Mouse (Mus musculus): Measurements from ENCODE around the gene Ksr2. TPM values are rescaled to one million over a fixed set of nuclear protein-coding genes. Genes with fewer than 3 reads are reported as not detected.

Ksr2 gene
- polyA plus RNA-seq, 1 experiment, result 9.1 TPM

- Histone ChIP-seq H3K27ac (ENCODE audit: insufficient read depth, low read length) (no peak overlapping the region), H3K4me3 (ENCODE audit: insufficient read depth, low read length) (no peak overlapping the region), H3K4me1 (ENCODE audit: control insufficient read depth, insufficient read depth, low read length) (peaks cover 3% of the 10 kb centered on the region; the same call in 1 of the 2 replicates)
- TF ChIP-seq POLR2A (IDR thresholded peaks at IDR 0.05; ENCODE audit: extremely low read depth, insufficient read depth, low read length) (no peak), CTCF (IDR thresholded peaks at IDR 0.05; ENCODE audit: extremely low read depth, insufficient read depth, low read length) (no peak)
Observed at GRCm38 (mm10) chr5:117460261-117460660, 46.5 kb downstream of the Ksr2 start.

GRCm38 (mm10) chr5:117467052-117467451, 53.3 kb downstream of the Ksr2 start:
- Histone ChIP-seq H3K27ac (ENCODE audit: insufficient read depth, low read length) (no peak overlapping the region), H3K4me3 (ENCODE audit: insufficient read depth, low read length) (no peak overlapping the region), H3K4me1 (ENCODE audit: control insufficient read depth, insufficient read depth, low read length) (peaks cover 5% of the 10 kb centered on the region; the same call in 1 of the 2 replicates)
- TF ChIP-seq CTCF (IDR thresholded peaks at IDR 0.05; ENCODE audit: extremely low read depth, insufficient read depth, low read length) (no peak), POLR2A (IDR thresholded peaks at IDR 0.05; ENCODE audit: extremely low read depth, insufficient read depth, low read length) (no peak)

DNA sequence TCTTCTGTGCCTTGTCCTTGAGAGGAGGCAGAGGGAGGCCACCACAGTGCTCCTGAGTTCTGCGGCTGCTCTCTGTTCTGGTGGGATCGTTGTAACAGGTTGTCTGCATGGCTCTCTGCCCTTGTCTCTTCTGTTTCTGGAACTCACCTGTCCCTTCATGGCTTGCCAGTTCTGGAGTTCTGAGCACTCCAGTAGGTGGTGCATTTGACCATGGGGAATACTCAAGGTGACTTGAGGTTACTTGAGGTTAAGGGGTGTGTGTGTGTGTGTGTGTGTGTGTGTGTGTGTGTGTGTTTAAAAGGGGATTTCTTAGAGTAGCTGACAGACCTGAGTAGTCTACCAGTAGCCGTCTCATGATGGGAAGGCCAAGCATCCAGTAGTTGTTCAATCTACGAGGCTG, 55.2 kb downstream of the Ksr2 start:
- no peak overlapping the region for H3K27ac ChIP-seq (ENCODE audit: insufficient read depth, low read length)
- TF ChIP-seq CTCF (IDR thresholded peaks at IDR 0.05; ENCODE audit: extremely low read depth, insufficient read depth, low read length) (no peak), POLR2A (IDR thresholded peaks at IDR 0.05; ENCODE audit: extremely low read depth, insufficient read depth, low read length) (no peak)
- no peak overlapping the region for H3K4me3 ChIP-seq (ENCODE audit: insufficient read depth, low read length)
- peaks cover 5% of the 10 kb centered on the region; the same call in 1 of the 2 replicates for H3K4me1 ChIP-seq (ENCODE audit: control insufficient read depth, insufficient read depth, low read length)

DNA sequence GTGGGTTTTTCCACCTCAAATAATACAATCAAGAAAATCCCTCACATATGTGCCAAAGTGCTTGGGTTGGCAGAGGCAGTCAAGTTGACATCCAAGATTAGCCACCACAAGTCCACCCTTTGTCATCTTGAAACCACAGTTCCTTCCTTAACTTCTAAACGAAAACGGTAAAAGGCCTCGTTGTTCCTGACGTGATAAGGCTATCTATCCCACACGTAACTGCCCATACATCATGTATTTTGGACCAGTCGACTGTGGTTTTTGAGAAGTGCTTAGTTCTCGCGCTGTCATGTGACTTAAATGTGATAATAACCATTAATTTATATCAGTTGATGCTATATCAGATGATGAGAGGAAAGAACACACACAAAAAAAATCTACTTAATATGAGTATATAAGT, 55.8 kb downstream of the Ksr2 start:
- Histone ChIP-seq H3K4me3 (ENCODE audit: insufficient read depth, low read length) (no peak overlapping the region), H3K27ac (ENCODE audit: insufficient read depth, low read length) (no peak overlapping the region), H3K4me1 (ENCODE audit: control insufficient read depth, insufficient read depth, low read length) (peaks cover 5% of the 10 kb centered on the region; the same call in 1 of the 2 replicates)
- TF ChIP-seq POLR2A (IDR thresholded peaks at IDR 0.05; ENCODE audit: extremely low read depth, insufficient read depth, low read length) (no peak), CTCF (IDR thresholded peaks at IDR 0.05; ENCODE audit: extremely low read depth, insufficient read depth, low read length) (no peak)

DNA sequence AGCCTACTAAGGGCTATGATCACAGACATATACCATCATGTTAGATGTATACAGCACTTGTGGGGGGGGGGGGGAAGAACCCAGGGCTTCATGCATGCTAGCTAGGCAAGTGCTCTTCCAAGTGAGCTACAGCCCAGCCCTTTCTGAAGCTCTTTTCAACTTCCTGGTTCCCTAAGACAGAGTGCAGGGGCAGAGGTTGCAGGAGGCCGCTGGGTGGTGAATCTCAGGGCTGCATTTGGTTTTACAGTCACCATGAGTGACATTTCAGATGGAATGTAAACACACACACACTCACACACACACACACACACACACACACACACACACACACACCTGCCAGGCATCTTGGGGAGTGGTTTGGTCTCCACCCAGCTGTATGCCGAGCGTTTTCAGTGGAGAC, 67.4 kb downstream of the Ksr2 start:
- TF ChIP-seq POLR2A (IDR thresholded peaks at IDR 0.05; ENCODE audit: extremely low read depth, insufficient read depth, low read length) (no peak), CTCF (IDR thresholded peaks at IDR 0.05; ENCODE audit: extremely low read depth, insufficient read depth, low read length) (no peak)
- no peak overlapping the region for H3K4me3 ChIP-seq (ENCODE audit: insufficient read depth, low read length)
- 0 out of 2 replicates have a peak, but pooled peaks cover 1% of the 10 kb centered on the region for H3K4me1 ChIP-seq (ENCODE audit: control insufficient read depth, insufficient read depth, low read length)
- H3K27ac ChIP-seq (ENCODE audit: insufficient read depth, low read length), result no peak overlapping the region

GRCm38 (mm10) chr5:117481586-117481985, 67.8 kb downstream of the Ksr2 start:
- no peak overlapping the region for H3K27ac ChIP-seq (ENCODE audit: insufficient read depth, low read length)

GRCm38 (mm10) chr5:117482013-117482412, 68.2 kb downstream of the Ksr2 start:
- H3K4me1 ChIP-seq (ENCODE audit: control insufficient read depth, insufficient read depth, low read length), result 0 out of 2 replicates have a peak, but pooled peaks cover 1% of the 10 kb centered on the region
- TF ChIP-seq POLR2A (IDR thresholded peaks at IDR 0.05; ENCODE audit: extremely low read depth, insufficient read depth, low read length) (no peak), CTCF (IDR thresholded peaks at IDR 0.05; ENCODE audit: extremely low read depth, insufficient read depth, low read length) (no peak)

More at GRCm38 (mm10) chr5:117481586-117481985, 67.8 kb downstream of the Ksr2 start:
- H3K4me1 ChIP-seq (ENCODE audit: control insufficient read depth, insufficient read depth, low read length), result 0 out of 2 replicates have a peak, but pooled peaks cover 1% of the 10 kb centered on the region
- H3K4me3 ChIP-seq (ENCODE audit: insufficient read depth, low read length), result no peak overlapping the region
- TF ChIP-seq CTCF (IDR thresholded peaks at IDR 0.05; ENCODE audit: extremely low read depth, insufficient read depth, low read length) (no peak), POLR2A (IDR thresholded peaks at IDR 0.05; ENCODE audit: extremely low read depth, insufficient read depth, low read length) (no peak)

DNA sequence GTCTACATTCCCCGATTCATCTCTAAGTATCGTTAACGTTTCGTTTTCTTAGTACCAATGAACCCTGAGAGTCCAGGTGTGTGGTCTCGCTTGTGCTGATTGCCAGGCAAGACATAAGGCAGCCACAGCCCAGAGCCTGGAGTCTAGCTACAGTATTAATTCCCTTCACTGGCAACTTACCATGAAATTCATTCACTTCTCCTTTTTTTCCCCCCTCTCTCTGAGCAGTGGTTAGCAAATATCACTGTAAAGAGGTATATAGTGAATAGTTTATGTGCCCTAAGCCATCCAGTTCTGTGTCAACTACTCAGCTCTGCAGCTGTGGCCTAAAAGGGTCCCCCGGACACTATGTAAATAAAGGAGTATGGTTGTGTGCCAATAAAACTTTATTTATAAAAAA, 71.6 kb downstream of the Ksr2 start:
- Histone ChIP-seq H3K4me1 (ENCODE audit: control insufficient read depth, insufficient read depth, low read length) (no peaks in the 10 kb centered on the region), H3K27ac (ENCODE audit: insufficient read depth, low read length) (no peak overlapping the region), H3K4me3 (ENCODE audit: insufficient read depth, low read length) (no peak overlapping the region)
- TF ChIP-seq POLR2A (IDR thresholded peaks at IDR 0.05; ENCODE audit: extremely low read depth, insufficient read depth, low read length) (no peak), CTCF (IDR thresholded peaks at IDR 0.05; ENCODE audit: extremely low read depth, insufficient read depth, low read length) (no peak)

More at GRCm38 (mm10) chr5:117482013-117482412, 68.2 kb downstream of the Ksr2 start:
- Histone ChIP-seq H3K27ac (ENCODE audit: insufficient read depth, low read length) (no peak overlapping the region), H3K4me3 (ENCODE audit: insufficient read depth, low read length) (no peak overlapping the region)

DNA sequence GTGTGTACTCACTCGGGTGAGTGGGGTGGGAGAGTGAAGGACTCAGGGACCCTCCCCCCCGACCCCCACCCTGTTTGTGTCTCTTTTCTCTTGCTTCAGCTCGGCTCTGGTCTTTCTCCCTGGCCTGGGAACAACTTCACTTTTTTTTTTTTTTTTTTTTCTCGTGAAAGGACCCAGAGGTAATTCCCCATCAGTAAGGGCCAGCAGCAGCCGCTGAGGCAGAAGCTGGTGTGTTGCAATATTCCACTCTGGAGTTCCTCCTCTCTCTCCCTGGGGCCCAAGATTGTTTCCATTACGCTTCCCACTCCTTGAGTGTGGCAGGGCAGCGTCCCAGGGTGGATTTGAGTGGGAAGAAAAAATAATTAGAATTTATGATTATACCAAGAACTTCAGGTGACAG, 72.3 kb downstream of the Ksr2 start:
- H3K4me1 ChIP-seq (ENCODE audit: control insufficient read depth, insufficient read depth, low read length), result no peaks in the 10 kb centered on the region
- no peak overlapping the region for H3K27ac ChIP-seq (ENCODE audit: insufficient read depth, low read length)
- H3K4me3 ChIP-seq (ENCODE audit: insufficient read depth, low read length), result no peak overlapping the region
- TF ChIP-seq CTCF (IDR thresholded peaks at IDR 0.05; ENCODE audit: extremely low read depth, insufficient read depth, low read length) (no peak), POLR2A (IDR thresholded peaks at IDR 0.05; ENCODE audit: extremely low read depth, insufficient read depth, low read length) (no peak)

- no peak for TF ChIP-seq CTCF (IDR thresholded peaks at IDR 0.05; ENCODE audit: extremely low read depth, insufficient read depth, low read length)
- TF ChIP-seq POLR2A (IDR thresholded peaks at IDR 0.05; ENCODE audit: extremely low read depth, insufficient read depth, low read length), result no peak
- no peaks in the 10 kb centered on the region for H3K4me1 ChIP-seq (ENCODE audit: control insufficient read depth, insufficient read depth, low read length)
- no peak overlapping the region for H3K4me3 ChIP-seq (ENCODE audit: insufficient read depth, low read length)
- H3K27ac ChIP-seq (ENCODE audit: insufficient read depth, low read length), result no peak overlapping the region
Observed at GRCm38 (mm10) chr5:117488155-117488554, 74.4 kb downstream of the Ksr2 start.
